Mouse (Mus musculus) telencephalon, adult 2 months (tissue): Measurements from ENCODE around the gene Morc1.

ENCODE experiments used
- DNase-seq: peaks from one replicate; pipeline ENCODE4 v3.0.0-alpha.2; 2011; ENCODE audit warnings: low read depth, low spot score

Gene Morc1

DNA sequence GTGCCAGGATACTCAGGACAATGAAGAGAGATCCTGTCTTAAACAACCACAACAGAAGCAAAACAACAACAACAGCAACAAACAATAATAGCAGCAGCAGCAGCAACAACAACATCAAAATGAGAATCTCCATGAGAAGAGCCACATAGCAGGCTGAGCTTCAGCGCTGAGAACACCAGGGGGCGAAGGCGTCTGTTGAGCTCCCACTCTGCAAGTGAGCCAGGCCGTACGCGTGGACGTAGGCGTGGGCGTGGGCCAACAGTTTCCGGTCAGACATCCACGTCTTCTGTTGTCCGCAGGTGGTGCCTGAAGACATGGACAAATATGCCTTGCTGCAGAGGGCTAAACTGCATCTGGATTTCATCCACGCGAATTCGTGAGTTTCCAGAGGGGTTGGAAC is at the start of gene Morc1:
Gene Morc1, plus strand, starts transcription at position 211 of the 400 bp plus-strand sequence.
- no peak for DNase-seq

DNA sequence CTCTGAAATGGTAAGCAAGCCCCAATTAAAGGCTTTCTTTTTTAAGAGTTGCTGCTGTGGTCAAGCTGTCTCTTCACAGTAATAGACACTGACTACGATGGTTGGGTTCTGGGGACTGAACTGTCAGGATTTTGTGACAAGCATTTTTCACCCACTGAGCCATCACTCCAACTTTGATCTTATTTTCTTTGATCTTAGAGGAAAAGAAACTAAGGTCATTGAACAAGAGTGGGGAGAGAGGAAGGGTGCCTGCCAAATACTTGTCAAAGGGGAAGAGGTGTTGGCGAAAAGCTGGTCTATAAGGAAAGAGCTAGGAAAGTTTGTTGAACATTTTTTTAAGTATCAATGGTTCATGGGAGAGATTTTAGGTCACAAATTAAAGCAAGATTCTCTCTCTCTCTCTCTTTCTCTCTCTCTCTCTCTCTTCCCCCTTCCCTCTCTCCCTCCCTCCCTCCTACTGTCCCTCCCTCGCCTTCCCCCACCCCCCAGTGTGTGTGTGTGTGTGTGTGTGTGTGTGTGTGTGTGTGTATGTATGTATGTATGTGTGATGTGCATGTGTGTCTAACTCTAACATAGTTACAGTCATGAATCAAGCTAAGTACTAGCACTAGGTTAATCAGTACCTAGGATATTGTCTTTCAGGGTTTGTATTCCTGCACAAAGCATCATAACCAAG is 47.3 kb upstream of the Morc1 start:
- DNase-seq: no peak

DNA sequence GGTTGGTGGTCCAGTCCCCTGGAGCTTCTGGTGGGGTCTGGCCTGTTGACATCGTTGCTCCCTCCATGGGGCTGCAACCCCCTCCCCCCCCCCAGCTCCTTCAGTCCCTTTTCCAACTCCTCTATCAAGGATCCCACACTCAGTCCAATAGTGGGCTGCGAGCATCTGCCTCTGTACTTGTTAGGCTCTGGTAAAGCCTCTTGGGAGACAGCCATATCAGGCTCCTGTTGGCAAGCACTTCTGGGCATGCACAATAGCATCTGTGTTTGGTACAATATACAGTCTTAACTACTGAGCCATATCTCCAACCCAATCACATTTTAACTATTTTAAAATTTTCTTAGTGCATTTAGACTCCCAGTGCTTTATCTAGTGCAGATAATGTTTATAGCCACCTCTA is 44.1 kb upstream of the Morc1 start:
- peak; percentile 27 for DNase-seq

DNA sequence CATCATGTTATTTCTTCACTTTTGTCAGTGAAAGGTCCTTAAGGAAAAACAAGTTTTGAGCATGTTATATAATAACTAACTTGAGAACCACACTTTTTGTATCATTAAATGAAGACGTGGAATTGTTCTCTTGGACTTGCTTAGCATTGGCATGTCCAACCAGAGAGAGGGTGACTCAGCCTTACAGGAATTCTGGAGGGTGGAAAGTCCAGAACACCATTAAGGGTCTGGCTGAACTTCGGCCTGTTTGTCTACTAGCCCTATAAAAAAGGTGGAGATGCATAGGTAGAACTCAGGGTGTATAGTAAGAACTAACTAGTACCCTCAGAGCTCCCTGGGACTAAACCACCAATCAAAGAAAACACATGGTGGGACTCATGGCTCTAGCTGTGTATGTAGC is 35.8 kb upstream of the Morc1 start:
- no peak for DNase-seq

DNA sequence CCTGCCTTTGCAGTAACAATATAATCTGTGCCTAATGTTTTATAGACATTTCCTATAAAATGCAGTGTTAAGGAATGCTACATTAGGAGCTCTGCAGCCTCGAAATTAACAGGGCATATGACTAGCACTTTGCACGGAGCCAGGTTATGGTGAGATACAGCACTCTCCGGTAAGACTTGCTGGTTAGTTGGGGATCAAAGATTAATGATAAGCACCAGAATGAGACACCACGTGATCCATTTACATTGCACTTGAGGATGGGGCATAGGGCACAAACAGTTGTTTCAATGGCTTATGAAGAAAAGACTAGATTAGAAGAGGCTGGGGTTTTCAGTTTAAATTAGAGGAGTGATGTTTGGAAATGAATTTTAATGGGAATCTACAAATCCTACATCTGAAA is 28.1 kb upstream of the Morc1 start:
- DNase-seq: no peak

DNA sequence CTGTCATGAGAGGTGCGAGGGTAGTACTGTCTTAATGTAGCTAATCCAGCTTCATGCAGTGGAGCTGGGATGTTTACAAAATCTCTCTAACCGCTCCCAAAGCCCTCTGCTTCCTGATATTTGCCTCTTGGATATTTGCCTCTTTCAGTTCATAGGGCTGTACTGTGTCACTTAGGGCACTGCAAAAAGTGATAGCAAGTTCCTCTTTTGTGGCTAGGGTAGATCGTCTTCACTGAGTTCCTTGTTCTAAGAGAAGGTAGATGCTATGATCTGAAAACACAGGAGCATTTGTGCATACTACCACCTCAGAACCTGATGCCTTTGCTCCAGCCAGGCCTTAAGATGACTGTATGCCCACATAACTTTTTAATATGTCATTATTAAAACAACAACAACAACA is 27.6 kb upstream of the Morc1 start:
- DNase-seq: no peak

DNA sequence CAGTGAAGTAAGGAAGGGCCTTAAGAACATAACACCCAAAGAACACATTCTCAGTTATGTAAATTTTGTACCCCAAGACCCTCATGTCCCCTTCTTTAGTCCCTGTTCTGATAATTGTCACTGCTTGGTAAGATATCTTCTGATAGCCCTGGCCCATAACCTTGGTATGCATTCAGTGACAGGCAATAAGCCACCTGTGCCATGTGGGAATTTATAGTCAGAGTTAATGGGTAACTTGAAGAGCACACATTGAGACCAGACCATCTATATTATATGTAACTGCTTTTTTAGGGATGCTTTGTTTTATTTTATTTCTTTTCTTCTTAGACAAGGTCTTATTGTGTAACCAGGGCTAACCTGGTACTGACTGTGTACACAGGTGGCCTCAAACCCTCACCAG is 27.0 kb upstream of the Morc1 start:
- no peak for DNase-seq

DNA sequence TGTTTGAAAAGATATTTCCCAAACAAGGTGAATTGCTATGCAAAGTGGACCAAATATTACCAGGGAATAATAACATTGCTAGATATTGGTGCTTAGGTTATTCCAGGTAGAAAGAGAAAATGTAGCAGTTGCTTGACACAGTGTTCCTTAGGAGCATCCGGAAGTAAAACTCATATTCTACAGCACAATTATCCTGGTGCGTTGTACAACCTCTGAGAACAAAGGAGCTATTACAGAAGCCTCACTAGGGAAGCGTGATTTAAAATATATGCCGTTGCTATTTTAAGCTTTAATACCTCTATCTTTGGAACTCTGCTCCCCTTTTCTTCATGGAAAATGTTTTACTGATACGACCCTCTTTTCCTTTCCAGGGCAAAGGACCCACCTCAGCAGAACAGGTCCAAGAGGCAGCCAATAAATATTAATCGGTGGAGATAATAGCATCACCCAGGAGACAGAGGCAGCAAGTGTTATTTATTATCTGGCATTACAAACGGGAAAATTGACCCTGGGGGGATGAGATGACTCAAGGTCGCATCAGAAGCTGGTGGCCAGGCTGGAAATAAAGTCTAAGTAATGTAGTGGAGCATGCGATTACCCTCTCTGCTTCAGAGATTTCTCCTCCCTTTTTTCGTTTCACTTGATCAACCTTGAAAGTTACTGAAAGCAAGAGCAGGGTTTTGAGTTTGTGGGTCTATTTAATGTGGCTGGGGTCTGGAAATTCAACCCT is 25.2 kb upstream of the Morc1 start:
- no peak for DNase-seq

DNA sequence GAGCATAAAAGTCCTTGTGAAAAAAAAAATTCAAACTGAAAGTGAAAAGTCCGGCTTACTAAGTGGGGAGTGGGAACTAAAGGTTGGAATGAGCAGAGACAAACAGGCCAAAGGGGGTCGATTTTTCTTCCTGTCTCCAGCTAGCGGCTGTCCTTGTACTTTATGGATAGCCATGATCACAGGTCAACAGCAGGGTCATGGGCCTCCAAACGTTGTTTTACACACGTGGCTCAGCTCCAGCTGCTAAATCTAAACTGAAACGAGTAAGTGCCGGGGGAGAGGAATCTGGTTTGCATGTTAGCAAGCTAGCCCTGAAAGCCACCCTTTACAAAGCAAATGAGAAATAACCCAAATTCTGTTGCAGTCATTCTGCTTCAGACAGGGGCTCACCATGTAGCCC is 21.5 kb upstream of the Morc1 start:
- no peak for DNase-seq

DNA sequence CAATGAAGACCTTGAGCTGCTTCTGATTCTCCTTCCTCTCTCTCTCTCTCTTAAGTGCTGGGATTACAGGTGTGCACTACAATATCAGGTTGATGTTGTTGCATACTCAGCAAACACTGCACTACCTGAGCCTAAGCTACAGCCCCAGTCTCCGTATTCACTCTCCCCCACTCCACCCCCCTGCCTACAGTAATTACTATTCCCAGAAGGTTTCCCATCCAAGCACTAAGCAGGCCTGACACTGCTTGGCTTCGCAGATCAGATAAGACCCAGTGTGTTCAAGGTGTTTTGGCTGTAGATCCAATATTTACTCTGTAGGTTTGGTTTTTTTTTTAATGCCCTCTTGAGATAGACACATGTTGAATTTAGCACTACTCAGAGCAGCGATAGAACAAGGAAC is 20.9 kb upstream of the Morc1 start:
- DNase-seq: no peak

DNA sequence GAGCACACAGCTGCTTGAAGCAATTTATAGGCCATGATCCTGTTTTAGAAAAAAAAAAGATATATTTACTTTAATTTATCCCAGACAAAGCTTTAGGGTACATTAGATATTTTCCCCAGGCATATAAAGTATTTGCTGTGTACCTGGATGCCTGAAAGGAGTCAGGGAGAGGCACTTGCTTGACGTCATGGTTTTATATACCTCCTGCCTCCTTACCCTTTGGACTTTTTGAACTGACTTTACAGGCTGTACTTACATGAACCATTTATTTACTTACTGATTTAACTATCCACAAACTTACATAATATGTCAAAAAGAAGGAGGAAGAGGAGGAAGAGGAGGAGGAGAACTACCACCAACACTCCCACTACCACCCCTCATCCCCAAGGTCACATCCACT is 18.8 kb upstream of the Morc1 start, which contains the start of gene Gm5485:
Gene Gm5485, minus strand, starts transcription at position 171 of the 400 bp plus-strand sequence.
- no peak for DNase-seq

DNA sequence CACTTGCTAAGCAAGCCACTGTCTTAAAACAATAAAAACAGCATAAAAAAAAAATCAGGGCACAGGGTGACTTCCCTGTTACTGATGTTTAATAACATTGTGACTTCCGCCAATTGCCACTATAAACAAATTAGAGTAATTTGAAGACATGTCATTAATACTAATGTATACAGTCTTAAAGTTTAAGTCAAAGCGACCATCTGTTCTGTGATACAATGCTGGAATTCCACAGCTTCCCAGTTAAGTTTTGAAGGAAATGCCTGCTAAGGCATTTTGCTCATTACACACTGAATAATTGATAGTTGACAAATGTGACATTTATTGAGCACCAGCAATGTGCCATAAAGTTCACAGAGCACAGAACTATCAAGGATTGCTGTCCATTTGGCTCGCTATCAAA is 12.5 kb upstream of the Morc1 start:
- DNase-seq: no peak

DNA sequence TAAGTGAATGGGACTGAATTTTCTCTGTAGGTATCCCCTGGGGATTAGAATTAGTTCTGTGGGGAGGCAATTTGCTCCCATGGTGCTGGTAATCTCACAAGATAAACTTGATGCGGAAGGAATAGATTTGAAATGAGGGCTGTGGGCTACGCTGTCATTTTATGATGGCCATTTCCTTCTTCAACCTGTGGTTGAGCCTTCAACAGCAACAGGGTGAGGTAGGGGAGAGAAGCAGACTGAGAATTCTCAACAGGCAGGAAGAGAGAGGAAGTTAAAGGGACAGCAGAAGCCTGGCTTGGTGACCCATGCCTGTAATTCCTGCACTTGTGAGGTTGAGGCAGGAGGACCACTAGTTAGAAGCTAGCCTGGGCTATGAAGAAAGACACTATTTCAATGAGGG is 12.0 kb upstream of the Morc1 start:
- no peak for DNase-seq

DNA sequence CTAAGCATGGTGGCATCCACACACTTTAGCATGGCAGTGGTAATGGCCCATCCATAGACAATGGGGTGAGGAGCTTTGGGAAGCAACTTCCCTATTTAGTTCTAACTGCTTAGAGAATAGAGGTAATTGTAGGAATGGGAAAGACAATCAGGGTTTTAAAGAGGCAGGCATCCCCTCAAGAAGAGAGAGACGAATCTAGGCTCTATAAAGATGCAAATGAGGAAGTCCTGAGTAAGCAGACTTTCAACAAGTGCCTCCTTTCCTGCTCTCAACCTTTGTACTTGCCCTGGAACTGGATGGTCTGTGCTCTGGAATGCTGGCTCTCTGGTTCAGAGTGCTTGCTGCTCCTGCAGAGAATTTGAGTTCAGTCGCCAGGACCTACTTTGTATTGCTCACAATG is 8.5 kb upstream of the Morc1 start:
- no peak for DNase-seq

DNA sequence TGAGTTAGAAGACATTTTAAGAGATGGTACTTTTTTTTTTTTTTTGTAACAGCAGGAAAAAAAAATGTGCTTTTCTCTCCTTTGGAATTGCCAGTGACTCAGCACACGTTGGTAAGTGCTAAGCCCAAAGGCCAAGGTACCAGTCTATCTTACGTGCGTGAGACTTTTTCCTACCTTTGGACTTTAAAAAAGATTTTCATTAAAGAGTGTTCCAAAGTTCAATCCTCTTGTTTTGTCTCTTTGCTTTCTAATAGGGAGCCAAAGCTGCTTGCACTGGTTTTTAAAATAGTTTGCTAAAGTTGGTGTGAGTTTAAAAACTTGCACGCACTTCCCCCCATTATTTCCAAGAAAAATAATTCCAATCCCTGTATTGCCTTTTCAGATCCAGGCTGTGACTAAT is 7.0 kb upstream of the Morc1 start:
- no peak for DNase-seq

DNA sequence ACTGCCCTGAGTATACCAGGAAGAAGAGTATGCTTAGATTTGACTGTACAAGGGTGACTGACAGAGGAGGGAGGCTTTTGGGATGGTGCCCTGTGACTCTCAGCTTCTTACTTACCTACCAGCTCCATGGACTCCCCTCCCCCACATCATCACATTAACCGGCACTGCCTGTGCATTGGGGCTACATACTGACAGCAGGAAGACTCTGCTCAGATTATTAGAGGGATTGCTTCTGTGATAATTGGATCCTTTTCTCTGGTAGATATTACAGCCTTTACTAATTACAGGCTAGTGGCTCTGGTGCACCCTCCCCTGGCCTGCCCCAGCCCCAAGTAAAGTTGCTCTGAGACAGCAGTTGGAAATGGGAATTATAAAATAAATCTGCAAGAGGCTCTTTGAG is 1.6 kb upstream of the Morc1 start:
- no peak for DNase-seq

DNA sequence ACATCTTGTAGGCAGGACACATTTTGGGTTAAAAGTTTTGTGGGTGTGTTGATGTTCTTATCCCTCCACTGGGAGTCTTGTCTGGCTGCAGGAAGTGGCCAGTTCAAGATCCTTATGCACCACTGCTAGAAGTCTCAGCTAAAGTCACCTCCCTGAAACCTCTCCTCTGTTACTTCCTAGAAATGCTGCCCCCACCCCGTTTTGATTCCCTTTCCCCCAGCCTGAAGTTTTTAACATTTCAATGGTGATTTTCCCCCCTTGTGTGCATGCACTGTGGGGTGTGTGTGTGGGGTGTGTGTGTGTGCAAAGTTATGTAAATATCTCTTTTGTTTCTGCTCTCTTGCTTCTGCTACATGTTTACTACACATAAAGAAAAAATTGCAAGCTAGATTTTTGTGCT is 4.4 kb downstream of the Morc1 start:
- no peak for DNase-seq

DNA sequence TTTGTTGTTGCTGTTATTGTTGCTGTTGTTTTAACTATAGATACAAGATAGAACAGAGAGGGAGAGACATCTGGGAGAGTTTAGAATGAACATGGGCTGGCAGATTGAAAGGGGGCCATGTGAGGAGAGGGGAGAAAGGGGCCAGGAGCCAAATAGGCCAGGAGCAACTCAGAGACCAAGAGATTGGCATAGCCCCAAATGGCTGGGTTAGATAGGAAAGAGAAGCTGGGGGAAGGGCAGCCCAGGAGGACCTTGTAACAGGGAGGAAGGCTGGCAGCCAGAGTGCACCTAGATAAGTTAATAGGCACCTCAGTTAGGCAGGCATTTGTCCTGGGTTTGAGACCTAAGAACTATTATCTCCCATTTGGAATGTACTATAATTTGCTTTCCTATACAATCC is 6.4 kb downstream of the Morc1 start:
- no peak for DNase-seq

DNA sequence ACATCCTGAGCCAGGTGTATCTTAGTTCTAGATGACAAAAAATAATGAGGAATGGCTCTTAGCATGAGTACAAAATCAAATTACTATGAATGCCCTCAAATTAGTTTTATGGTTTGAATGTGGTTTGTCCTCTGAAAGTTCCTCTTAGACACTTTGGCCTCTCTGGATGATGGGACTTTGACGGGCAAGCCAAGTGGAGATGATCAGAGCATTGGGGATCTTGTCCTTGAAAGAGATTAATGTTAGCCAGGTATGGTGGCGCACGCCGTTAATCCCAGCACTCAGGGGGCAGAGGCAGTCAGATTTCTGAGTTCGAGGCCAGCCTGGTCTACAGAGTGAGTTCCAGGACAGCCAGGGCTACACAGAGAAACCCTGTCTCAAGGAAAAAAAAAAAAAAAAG is 13.6 kb downstream of the Morc1 start:
- DNase-seq: no peak

DNA sequence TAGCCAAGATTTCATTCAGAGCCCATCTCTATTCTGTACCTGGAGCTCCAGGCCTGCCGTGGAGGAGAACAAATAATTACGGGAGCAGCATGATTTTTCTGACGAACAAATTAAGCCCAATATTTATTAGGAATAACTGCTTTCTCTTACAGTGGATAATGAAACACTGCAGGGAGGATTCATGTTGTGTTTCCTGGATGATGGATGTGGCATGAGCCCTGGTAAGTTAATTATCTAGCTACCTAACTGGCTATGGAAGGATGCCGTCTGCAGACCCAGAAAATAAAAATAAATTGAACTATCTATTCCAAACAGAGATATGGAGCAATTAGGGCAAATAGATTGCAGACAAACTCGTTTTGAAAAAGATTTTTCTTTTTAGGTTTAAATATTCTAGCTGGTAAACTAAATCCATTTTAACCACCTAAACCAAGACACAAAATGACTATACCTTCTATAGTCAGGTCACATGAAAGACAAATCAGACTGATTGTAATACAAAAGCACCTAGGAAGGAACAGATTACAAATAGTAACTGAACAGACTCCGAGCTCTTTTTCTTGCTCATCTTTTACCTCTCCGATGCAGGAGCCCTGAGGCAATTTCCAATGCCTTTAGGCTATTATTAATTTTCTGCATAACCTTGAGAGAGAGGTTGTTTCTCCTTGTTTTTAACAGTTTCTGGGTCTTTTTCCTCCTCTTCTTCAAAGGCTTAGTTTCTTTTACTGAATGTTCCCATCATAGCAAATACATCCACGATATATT is 15.3 kb downstream of the Morc1 start:
- no peak for DNase-seq

DNA sequence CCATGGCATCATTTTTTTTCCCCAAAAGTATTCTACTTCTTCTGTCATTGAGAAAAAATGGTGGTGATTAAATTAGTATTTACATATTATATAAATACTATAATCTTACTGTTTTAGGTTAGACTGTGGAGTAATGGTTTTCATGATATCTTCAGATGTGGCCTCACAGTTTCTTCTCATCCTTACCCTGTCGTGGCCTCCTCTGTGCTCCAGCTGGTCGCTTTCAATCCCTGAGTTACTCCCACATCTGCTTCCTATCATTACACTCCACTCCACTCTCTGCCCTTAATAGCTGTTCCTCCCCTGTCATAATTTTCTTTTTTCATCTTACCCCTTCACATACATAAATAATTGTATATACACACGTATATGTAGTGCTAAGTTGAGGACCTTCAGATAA is 22.2 kb downstream of the Morc1 start:
- DNase-seq: no peak

DNA sequence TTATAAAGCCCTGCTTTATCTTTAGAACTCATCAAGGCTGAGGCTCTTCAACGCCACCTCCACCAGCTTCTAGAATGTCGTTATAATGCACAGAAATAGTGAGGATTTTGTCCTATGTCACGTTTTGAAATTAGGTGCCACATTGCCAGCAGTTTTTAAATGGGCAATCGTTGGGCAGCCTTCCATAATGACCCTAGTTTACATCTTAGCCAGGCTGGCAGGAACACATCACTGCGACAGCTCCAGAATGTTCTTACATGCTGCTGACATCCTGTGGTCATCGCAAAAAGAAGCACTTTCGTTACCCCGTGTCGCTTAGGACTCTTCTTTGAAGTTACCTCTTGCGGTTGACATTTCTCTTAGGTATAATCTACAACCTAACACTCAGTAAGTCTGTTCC is 42.4 kb downstream of the Morc1 start:
- no peak for DNase-seq
